Mouse (Mus musculus): ENCODE measurements around the gene Slc12a6.
"Not testable (repeated sequence)": the region's sequence is repeated elsewhere in the genome, so short reads cannot be mapped to it uniquely, and the experiment has no call there.

DNA sequence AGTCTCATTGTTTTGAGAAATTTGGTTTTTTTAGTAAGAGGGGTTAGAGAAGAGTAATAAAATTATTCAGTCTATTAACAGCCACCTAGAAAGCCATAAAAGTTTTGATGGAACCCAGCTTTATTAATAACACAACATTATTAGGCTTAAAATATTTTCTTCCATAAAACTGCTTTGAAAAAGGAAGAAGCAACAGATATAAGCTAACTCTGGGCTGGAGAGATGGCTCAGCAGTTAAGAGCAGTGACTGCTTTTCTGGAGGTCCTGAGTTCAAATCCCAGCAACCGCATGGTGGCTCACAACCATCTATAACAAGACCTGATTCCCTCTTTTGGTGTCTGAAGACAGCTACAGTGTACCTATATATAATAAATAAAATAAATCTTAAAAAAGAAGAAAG is 20.4 kb downstream of the Slc12a6 start:
- not testable (repeated sequence) for TF ChIP-seq POLR2A (IDR thresholded peaks at IDR 0.05; ENCODE audit: borderline replicate concordance, low read depth, low read length); CTCF (IDR thresholded peaks at IDR 0.05; ENCODE audit: low read depth, low read length)

Data from bone marrow macrophage, adult 2 months (primary cell).